Mouse (Mus musculus): Measurements from ENCODE around the gene Itpr1. TPM values are rescaled to one million over a fixed set of nuclear protein-coding genes. Genes with fewer than 3 reads are reported as not detected.

The Itpr1 gene
- polyA plus RNA-seq, 1 experiment = not detected

DNA sequence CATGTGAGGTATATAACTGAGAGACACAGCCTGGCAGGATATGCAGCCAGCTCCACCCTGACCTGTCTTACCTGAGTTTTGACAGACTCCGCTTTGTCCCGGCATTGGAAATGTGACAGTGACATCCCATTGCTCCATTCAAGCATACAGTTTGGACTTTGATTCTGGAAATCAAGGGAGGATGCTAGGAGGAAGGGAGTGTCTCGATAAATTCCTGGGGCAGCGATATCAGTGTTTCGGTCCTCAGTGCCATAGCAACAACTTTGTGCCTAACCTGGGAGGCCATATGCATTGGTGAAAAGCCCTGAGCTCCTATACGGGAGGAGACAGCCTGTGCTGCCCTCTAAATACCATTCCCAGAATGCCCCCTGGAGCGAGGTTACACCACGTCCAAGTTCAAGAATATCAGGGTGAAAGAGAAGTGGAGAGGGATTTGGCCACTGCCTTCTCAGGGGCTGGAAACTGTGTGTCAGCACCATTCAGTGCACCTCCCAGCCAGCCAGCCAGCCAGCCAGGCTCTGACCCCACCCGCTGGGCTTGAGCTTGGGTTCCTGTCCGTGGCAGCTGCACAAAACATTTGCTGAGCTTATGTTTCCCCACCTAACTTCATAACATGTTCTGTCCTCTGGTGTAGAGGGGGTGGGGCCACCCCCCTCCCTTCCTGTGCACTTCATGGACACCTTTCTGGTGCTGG, 319.7 kb downstream of the Itpr1 start:
- no peak overlapping the region for H3K4me3 ChIP-seq (ENCODE audit: insufficient read depth, low read depth, low read length)
- 88% methylated on average over 10 of the region's 10 CpGs for WGBS
- H3K4me1 ChIP-seq (ENCODE audit: control insufficient read depth, insufficient read depth, low read length) = peaks cover 17% of the 10 kb centered on the region
- no peak for TF ChIP-seq POLR2A (IDR thresholded peaks at IDR 0.05; ENCODE audit: insufficient read depth, low read depth, low read length)
- no peak for TF ChIP-seq CTCF (IDR thresholded peaks at IDR 0.05; ENCODE audit: insufficient read depth, low read depth, low read length)
- H3K27ac ChIP-seq (ENCODE audit: insufficient read depth, low read depth, low read length) = no peak overlapping the region

- WGBS = 95% methylated on average over 5 of the region's 5 CpGs
- Histone ChIP-seq H3K27ac (ENCODE audit: insufficient read depth, low read depth, low read length) (no peak overlapping the region), H3K4me1 (ENCODE audit: control insufficient read depth, insufficient read depth, low read length) (peaks cover 12% of the 10 kb centered on the region), H3K4me3 (ENCODE audit: insufficient read depth, low read depth, low read length) (no peak overlapping the region)
- no peak for TF ChIP-seq POLR2A (IDR thresholded peaks at IDR 0.05; ENCODE audit: insufficient read depth, low read depth, low read length)
- TF ChIP-seq CTCF (IDR thresholded peaks at IDR 0.05; ENCODE audit: insufficient read depth, low read depth, low read length) = no peak
Measured at GRCm38 (mm10) chr6:108534139-108534538, 321.2 kb downstream of the Itpr1 start.

DNA sequence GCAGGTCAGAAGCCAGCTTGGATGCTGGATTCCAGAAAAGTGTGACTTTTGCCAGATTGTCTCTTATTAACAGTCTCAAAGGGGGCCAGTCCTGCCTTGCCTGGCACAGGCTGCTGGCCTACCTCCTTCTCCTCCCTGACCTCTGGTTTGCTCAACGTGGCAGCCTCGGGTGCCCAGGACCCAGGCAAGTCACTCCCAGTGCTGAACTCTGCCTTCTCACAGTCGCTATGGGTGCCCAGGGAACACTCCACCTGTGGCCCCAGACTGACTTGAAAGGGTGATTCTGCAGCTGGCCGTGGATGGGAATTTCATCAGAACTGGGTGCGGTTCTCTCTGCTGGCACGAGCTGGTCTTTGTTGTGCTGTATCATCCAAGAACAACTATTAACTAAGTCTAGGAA, 321.7 kb downstream of the Itpr1 start:
- H3K4me1 ChIP-seq (ENCODE audit: control insufficient read depth, insufficient read depth, low read length) = peaks cover 12% of the 10 kb centered on the region
- H3K4me3 ChIP-seq (ENCODE audit: insufficient read depth, low read depth, low read length) = no peak overlapping the region
- no peak for TF ChIP-seq CTCF (IDR thresholded peaks at IDR 0.05; ENCODE audit: insufficient read depth, low read depth, low read length)
- TF ChIP-seq POLR2A (IDR thresholded peaks at IDR 0.05; ENCODE audit: insufficient read depth, low read depth, low read length) = no peak
- WGBS = 78% methylated on average over 6 of the region's 6 CpGs
- no peak overlapping the region for H3K27ac ChIP-seq (ENCODE audit: insufficient read depth, low read depth, low read length)

GRCm38 (mm10) chr6:108535309-108535708, 322.4 kb downstream of the Itpr1 start:
- TF ChIP-seq CTCF (IDR thresholded peaks at IDR 0.05; ENCODE audit: insufficient read depth, low read depth, low read length) = no peak
- TF ChIP-seq POLR2A (IDR thresholded peaks at IDR 0.05; ENCODE audit: insufficient read depth, low read depth, low read length) = no peak
- no peak overlapping the region for H3K27ac ChIP-seq (ENCODE audit: insufficient read depth, low read depth, low read length)

DNA sequence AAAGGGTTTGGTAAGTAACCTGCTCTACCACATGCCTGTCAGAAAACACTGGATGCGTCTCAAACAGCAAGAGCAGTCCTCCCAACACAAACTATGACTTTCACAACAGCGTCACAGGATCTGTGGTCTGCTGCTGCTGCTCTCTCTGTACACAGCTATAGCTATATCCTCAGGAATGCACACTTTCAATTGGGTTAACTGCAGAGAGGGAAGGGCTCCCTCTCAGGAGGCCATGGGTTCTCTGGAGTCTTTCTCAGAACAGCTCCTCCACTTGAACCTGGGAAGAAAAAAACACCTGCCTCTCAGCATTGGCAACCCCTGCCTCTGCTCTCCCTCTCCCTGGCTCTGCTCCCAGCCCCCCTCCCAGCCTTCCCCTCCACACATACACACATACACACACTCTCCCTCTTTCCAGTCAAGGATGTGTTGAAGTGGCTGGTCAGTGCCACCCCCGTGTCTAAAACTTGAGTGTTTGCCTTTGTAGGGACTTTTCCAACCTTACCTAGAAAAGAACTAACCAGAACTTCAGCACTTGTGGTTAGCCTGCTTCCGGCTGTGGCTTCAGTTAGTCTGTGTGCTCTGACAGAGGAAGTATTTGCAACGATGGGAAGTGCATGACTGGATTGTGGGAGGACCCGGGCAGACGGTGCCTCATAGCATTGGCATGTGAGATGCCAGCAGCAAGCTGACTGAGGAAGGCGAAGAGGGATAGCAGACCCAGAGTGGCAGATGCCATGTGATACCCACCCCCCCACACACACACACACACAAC, 323.8 kb downstream of the Itpr1 start:
- Histone ChIP-seq H3K4me1 (ENCODE audit: control insufficient read depth, insufficient read depth, low read length) (peaks cover 5% of the 10 kb centered on the region; the same call in 1 of the 2 replicates), H3K27ac (ENCODE audit: insufficient read depth, low read depth, low read length) (no peak overlapping the region), H3K4me3 (ENCODE audit: insufficient read depth, low read depth, low read length) (no peak overlapping the region)
- 75% methylated on average over 8 of the region's 8 CpGs for WGBS
- TF ChIP-seq POLR2A (IDR thresholded peaks at IDR 0.05; ENCODE audit: insufficient read depth, low read depth, low read length) (no peak), CTCF (IDR thresholded peaks at IDR 0.05; ENCODE audit: insufficient read depth, low read depth, low read length) (no peak)

More at GRCm38 (mm10) chr6:108535309-108535708, 322.4 kb downstream of the Itpr1 start:
- WGBS = 91% methylated on average over 4 of the region's 4 CpGs
- Histone ChIP-seq H3K4me3 (ENCODE audit: insufficient read depth, low read depth, low read length) (no peak overlapping the region), H3K4me1 (ENCODE audit: control insufficient read depth, insufficient read depth, low read length) (peaks cover 12% of the 10 kb centered on the region)

DNA sequence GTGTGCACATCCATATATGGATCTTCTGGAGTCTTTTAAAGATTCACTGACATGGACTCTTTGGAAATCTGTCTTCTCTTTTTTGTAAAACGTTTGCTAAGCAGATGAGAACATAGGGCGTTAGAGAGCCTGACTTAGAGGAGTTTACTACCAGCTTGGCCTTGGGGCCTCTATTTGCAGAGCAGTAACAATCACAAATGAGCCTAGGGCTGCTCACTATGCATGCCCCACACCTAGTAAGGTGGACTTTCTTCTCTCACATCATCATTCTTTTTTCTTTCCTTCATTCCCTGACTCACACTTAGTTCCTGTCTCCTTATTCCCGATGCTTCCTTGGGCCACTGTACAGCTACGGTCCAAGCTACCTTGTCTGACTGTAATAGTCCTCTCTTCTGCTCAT, 325.5 kb downstream of the Itpr1 start:
- Histone ChIP-seq H3K4me1 (ENCODE audit: control insufficient read depth, insufficient read depth, low read length) (peaks cover 2% of the 10 kb centered on the region; the same call in 1 of the 2 replicates), H3K27ac (ENCODE audit: insufficient read depth, low read depth, low read length) (no peak overlapping the region), H3K4me3 (ENCODE audit: insufficient read depth, low read depth, low read length) (no peak overlapping the region)
- TF ChIP-seq POLR2A (IDR thresholded peaks at IDR 0.05; ENCODE audit: insufficient read depth, low read depth, low read length) = no peak
- no peak for TF ChIP-seq CTCF (IDR thresholded peaks at IDR 0.05; ENCODE audit: insufficient read depth, low read depth, low read length)
- WGBS = 93% methylated on average over 4 of the region's 4 CpGs

DNA sequence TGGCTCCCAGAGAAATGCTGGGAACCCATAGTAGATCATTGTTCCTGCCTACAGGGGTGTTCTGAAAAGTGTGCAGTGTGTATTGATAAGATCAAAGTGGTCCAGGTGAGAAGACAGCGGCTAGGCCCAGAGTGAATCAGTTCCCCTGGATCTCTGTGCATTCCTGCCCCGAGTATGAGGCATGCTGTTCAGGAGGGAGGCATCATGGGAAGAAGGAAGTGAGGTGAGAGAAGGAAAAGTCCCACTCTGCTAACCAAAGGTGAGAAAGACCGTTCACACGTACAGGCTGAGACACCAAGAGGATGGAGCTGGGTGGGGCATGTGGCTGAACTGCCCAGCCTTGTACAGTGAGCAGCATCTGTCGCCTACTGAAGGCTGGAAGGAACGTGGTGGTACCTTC, 327.5 kb downstream of the Itpr1 start:
- Histone ChIP-seq H3K4me3 (ENCODE audit: insufficient read depth, low read depth, low read length) (no peak overlapping the region), H3K4me1 (ENCODE audit: control insufficient read depth, insufficient read depth, low read length) (peaks cover under 1% of the 10 kb centered on the region), H3K27ac (ENCODE audit: insufficient read depth, low read depth, low read length) (no peak overlapping the region)
- 94% methylated on average over 6 of the region's 6 CpGs for WGBS
- TF ChIP-seq CTCF (IDR thresholded peaks at IDR 0.05; ENCODE audit: insufficient read depth, low read depth, low read length) (no peak), POLR2A (IDR thresholded peaks at IDR 0.05; ENCODE audit: insufficient read depth, low read depth, low read length) (no peak)

- WGBS = 81% methylated on average over 7 of the region's 7 CpGs
- Histone ChIP-seq H3K4me1 (ENCODE audit: control insufficient read depth, insufficient read depth, low read length) (peaks cover 2% of the 10 kb centered on the region; the same call in 1 of the 2 replicates), H3K4me3 (ENCODE audit: insufficient read depth, low read depth, low read length) (no peak overlapping the region), H3K27ac (ENCODE audit: insufficient read depth, low read depth, low read length) (no peak overlapping the region)
- TF ChIP-seq CTCF (IDR thresholded peaks at IDR 0.05; ENCODE audit: insufficient read depth, low read depth, low read length) = no peak
- no peak for TF ChIP-seq POLR2A (IDR thresholded peaks at IDR 0.05; ENCODE audit: insufficient read depth, low read depth, low read length)
Measured at GRCm38 (mm10) chr6:108544917-108545316, 332.0 kb downstream of the Itpr1 start.

DNA sequence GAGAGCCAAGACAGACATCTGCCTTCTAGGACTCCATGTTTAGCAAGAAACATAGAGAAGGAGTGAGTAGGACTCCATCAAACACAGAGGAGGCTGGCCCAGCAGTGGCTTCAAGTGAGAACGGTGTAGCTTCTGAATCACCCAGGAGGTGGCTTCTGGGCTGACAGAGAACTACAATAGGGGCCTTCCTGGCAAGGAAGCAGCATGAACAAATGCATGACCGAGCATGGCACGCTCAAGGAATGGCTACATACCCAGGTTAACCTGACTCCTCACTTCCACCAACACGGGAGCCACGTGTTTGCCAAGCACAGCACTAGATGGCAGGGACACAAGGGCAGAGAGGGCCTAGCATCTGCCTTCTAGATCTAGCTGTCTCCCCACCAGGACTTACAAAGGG, 332.6 kb downstream of the Itpr1 start:
- 76% methylated on average over 5 of the region's 5 CpGs for WGBS

More for the DNA sequence above, 332.6 kb downstream of the Itpr1 start:
- Histone ChIP-seq H3K4me3 (ENCODE audit: insufficient read depth, low read depth, low read length) (no peak overlapping the region), H3K4me1 (ENCODE audit: control insufficient read depth, insufficient read depth, low read length) (peaks cover 2% of the 10 kb centered on the region; the same call in 1 of the 2 replicates), H3K27ac (ENCODE audit: insufficient read depth, low read depth, low read length) (no peak overlapping the region)
- no peak for TF ChIP-seq CTCF (IDR thresholded peaks at IDR 0.05; ENCODE audit: insufficient read depth, low read depth, low read length)
- TF ChIP-seq POLR2A (IDR thresholded peaks at IDR 0.05; ENCODE audit: insufficient read depth, low read depth, low read length) = no peak

Data from olfactory bulb, adult 2 months (tissue).